In genomic region chr8:84743054-84743415, GRCm38 (mm10) we compare ENCODE assay signal across 7 mouse cellular contexts. TPM values are rescaled to one million over a fixed set of nuclear protein-coding genes. Genes with fewer than 3 reads are reported as not detected.
DNase-seq lines count a peak whose midpoint lies in the region; ATAC-seq and TF ChIP-seq lines count a peak whose summit lies in the region.

No protein-coding gene starts in this region.

- peaks cover 67% of the 10 kb centered on the region for H3K4me1 ChIP-seq in midbrain, embryonic 10.5 days
- H3K4me1 ChIP-seq in midbrain, postnatal 0 days (ENCODE audit: insufficient read depth, low read length), result no peaks in the 10 kb centered on the region
- peaks cover 27% of the 10 kb centered on the region for H3K4me1 ChIP-seq in forebrain, postnatal 0 days (ENCODE audit: insufficient read depth)
- H3K4me1 ChIP-seq in limb, embryonic 13.5 days, result peaks cover 99% of the 10 kb centered on the region

- no peak for DNase-seq in midbrain, embryonic 10.5 days (ENCODE audit: low spot score)
- DNase-seq in midbrain, postnatal 0 days (ENCODE audit: low spot score), result no peak
- peak; percentile 34 for DNase-seq in forebrain, postnatal 0 days
- no peak for DNase-seq in adrenal gland, postnatal 36 days
- DNase-seq in T-cell, adult 2 months (ENCODE audit: low spot score), result no peak

- H3K9ac ChIP-seq in midbrain, postnatal 0 days (replicated peaks; ENCODE audit: low read length, poor library complexity, severe bottlenecking), result no peak overlapping the region
- peak overlapping the region; percentile 33 for H3K9ac ChIP-seq in forebrain, postnatal 0 days
- H3K9ac ChIP-seq in limb, embryonic 13.5 days, result 0 out of 2 replicates have a peak overlapping the region, but pooled peaks have one; percentile 62

- H3K27ac ChIP-seq in midbrain, embryonic 10.5 days (replicated peaks), result peak overlapping the region; percentile 58; the same call in 1 of the 2 replicates
- no peak overlapping the region for H3K27ac ChIP-seq in midbrain, postnatal 0 days (ENCODE audit: low read depth, low read length)
- H3K27ac ChIP-seq in forebrain, postnatal 0 days (ENCODE audit: low read depth, low read length), result peak overlapping the region; percentile 70
- H3K27ac ChIP-seq in limb, embryonic 13.5 days, result peak overlapping the region; percentile 100

- H3K4me3 ChIP-seq in midbrain, embryonic 10.5 days, result peak overlapping the region; percentile 33
- H3K4me3 ChIP-seq in midbrain, postnatal 0 days (ENCODE audit: low read depth, low read length), result no peak overlapping the region
- H3K4me3 ChIP-seq in forebrain, postnatal 0 days (ENCODE audit: low read depth, low read length), result no peak overlapping the region
- H3K4me3 ChIP-seq in limb, embryonic 13.5 days, result peak overlapping the region; percentile 28

- 1% methylated on average over 10 of the region's 10 CpGs for WGBS in midbrain, embryonic 10.5 days
- WGBS in midbrain, postnatal 0 days, result 10% methylated on average over 10 of the region's 10 CpGs
- 10% methylated on average over 10 of the region's 10 CpGs for WGBS in forebrain, postnatal 0 days
- 3% methylated on average over 10 of the region's 10 CpGs for WGBS in limb, embryonic 13.5 days

- no peaks in the 10 kb centered on the region for H3K36me3 ChIP-seq in midbrain, embryonic 10.5 days
- no peaks in the 10 kb centered on the region for H3K36me3 ChIP-seq in midbrain, postnatal 0 days (ENCODE audit: insufficient read depth, low read length)
- H3K36me3 ChIP-seq in forebrain, postnatal 0 days (ENCODE audit: insufficient read depth), result no peaks in the 10 kb centered on the region
- H3K36me3 ChIP-seq in limb, embryonic 13.5 days, result peaks cover 7% of the 10 kb centered on the region

- no peaks in the 10 kb centered on the region for H3K9me3 ChIP-seq in midbrain, embryonic 10.5 days (replicated peaks)
- no peaks in the 10 kb centered on the region for H3K9me3 ChIP-seq in midbrain, postnatal 0 days (ENCODE audit: low read length)
- H3K9me3 ChIP-seq in forebrain, postnatal 0 days (ENCODE audit: low read length), result no peaks in the 10 kb centered on the region
- no peaks in the 10 kb centered on the region for H3K9me3 ChIP-seq in limb, embryonic 13.5 days

- no peak for ATAC-seq in midbrain, postnatal 0 days (ENCODE audit: low FRiP score)
- 0 out of 2 replicates have a peak, but pooled peaks have one; percentile 2 for ATAC-seq in forebrain, postnatal 0 days
- peak; percentile 25 for ATAC-seq in limb, embryonic 13.5 days (ENCODE audit: low FRiP score, low read depth)
- ATAC-seq in cerebellum, adult (ENCODE audit: insufficient number of reproducible peaks, low FRiP score, low TSS enrichment), result no peak

- no peak for TF ChIP-seq CTCF in midbrain, postnatal 0 days (IDR thresholded peaks at IDR 0.05)
- no peak for TF ChIP-seq CTCF in forebrain, postnatal 0 days (IDR thresholded peaks at IDR 0.05; ENCODE audit: low read depth)

- no peak overlapping the region for H3K4me2 ChIP-seq in midbrain, postnatal 0 days (ENCODE audit: low read depth, low read length, poor library complexity, severe bottlenecking)
- 0 out of 2 replicates have a peak overlapping the region, but pooled peaks have one; percentile 1 for H3K4me2 ChIP-seq in forebrain, postnatal 0 days (ENCODE audit: low read depth)
- peak overlapping the region; percentile 60 for H3K4me2 ChIP-seq in limb, embryonic 13.5 days (replicated peaks)

- H3K27me3 ChIP-seq in midbrain, embryonic 10.5 days (ENCODE audit: low read depth, poor library complexity, severe bottlenecking), result peaks cover 100% of the 10 kb centered on the region
- peaks cover 26% of the 10 kb centered on the region for H3K27me3 ChIP-seq in midbrain, postnatal 0 days (ENCODE audit: insufficient read depth, low read length)
- H3K27me3 ChIP-seq in forebrain, postnatal 0 days (ENCODE audit: insufficient read depth, low read length), result no peaks in the 10 kb centered on the region
- H3K27me3 ChIP-seq in limb, embryonic 13.5 days, result no peaks in the 10 kb centered on the region

RNA-seq across cellular contexts. Expression of gene G430095P16Rik, which starts 20.2 kb away (rescaled TPM):
- 1.1 and 1.4 TPM in 2 replicates for polyA plus RNA-seq in midbrain, embryonic 10.5 days (2016; fragmentation: Nextera tagmentation; extraction: Ambion mirVana)
- not detected in 2 replicates for total RNA-seq in midbrain, postnatal 0 days (2014; rRNA removed)
- polyA plus RNA-seq in midbrain, postnatal 0 days (2015; fragmentation: Nextera tagmentation; extraction: Ambion mirVana), result 0.39 and 0.71 TPM in 2 replicates
- not detected in 2 replicates for total RNA-seq in forebrain, postnatal 0 days (2014; rRNA removed)
- polyA plus RNA-seq in forebrain, postnatal 0 days (2015; fragmentation: Nextera tagmentation; extraction: Ambion mirVana), result 0.56 and 1.0 TPM in 2 replicates
- 7.1 and 9.8 TPM in 2 replicates for polyA plus RNA-seq in limb, embryonic 13.5 days (2015; fragmentation: Nextera tagmentation; extraction: Ambion mirVana)
- total RNA-seq in adrenal gland, postnatal 36 days (2021), result under 1 TPM in 1 of 2 experiments, not detected in 1; 0.46 TPM

RNA-seq across cellular contexts. Expression of gene Lyl1, which starts 41.8 kb away (rescaled TPM):
- polyA plus RNA-seq in midbrain, embryonic 10.5 days (2016; fragmentation: Nextera tagmentation; extraction: Ambion mirVana), result 4.8 and 5.8 TPM in 2 replicates
- 4.6 and 4.8 TPM in 2 replicates for total RNA-seq in midbrain, postnatal 0 days (2014; rRNA removed)
- polyA plus RNA-seq in midbrain, postnatal 0 days (2015; fragmentation: Nextera tagmentation; extraction: Ambion mirVana), result 2.0 and 2.8 TPM in 2 replicates
- 2.2 and 2.7 TPM in 2 replicates for total RNA-seq in forebrain, postnatal 0 days (2014; rRNA removed)
- 2.4 and 2.5 TPM in 2 replicates for polyA plus RNA-seq in forebrain, postnatal 0 days (2015; fragmentation: Nextera tagmentation; extraction: Ambion mirVana)
- 4.1 and 4.9 TPM in 2 replicates for polyA plus RNA-seq in limb, embryonic 13.5 days (2015; fragmentation: Nextera tagmentation; extraction: Ambion mirVana)
- 1 to 10 TPM; 2.5 to 2.9 TPM for total RNA-seq in adrenal gland, postnatal 36 days (2021)

RNA-seq across cellular contexts. Expression of gene Nacc1, which starts 55.4 kb away (rescaled TPM):
- 24.8 and 26.3 TPM in 2 replicates for polyA plus RNA-seq in midbrain, embryonic 10.5 days (2016; fragmentation: Nextera tagmentation; extraction: Ambion mirVana)
- 87.2 and 102 TPM in 2 replicates for total RNA-seq in midbrain, postnatal 0 days (2014; rRNA removed)
- 13.7 and 13.8 TPM in 2 replicates for polyA plus RNA-seq in midbrain, postnatal 0 days (2015; fragmentation: Nextera tagmentation; extraction: Ambion mirVana)
- total RNA-seq in forebrain, postnatal 0 days (2014; rRNA removed), result 65.9 and 78.2 TPM in 2 replicates
- polyA plus RNA-seq in forebrain, postnatal 0 days (2015; fragmentation: Nextera tagmentation; extraction: Ambion mirVana), result 14.6 and 14.7 TPM in 2 replicates
- polyA plus RNA-seq in limb, embryonic 13.5 days (2015; fragmentation: Nextera tagmentation; extraction: Ambion mirVana), result 15.0 and 15.2 TPM in 2 replicates
- 10 to 100 TPM; 73.9 to 80.0 TPM for total RNA-seq in adrenal gland, postnatal 36 days (2021)

RNA-seq across cellular contexts. Expression of gene Trmt1, which starts 56.9 kb away (rescaled TPM):
- polyA plus RNA-seq in midbrain, embryonic 10.5 days (2016; fragmentation: Nextera tagmentation; extraction: Ambion mirVana), result 56.4 and 58.1 TPM in 2 replicates
- 88.5 and 99.5 TPM in 2 replicates for total RNA-seq in midbrain, postnatal 0 days (2014; rRNA removed)
- 74.2 and 75.0 TPM in 2 replicates for polyA plus RNA-seq in midbrain, postnatal 0 days (2015; fragmentation: Nextera tagmentation; extraction: Ambion mirVana)
- 89.5 and 94.8 TPM in 2 replicates for total RNA-seq in forebrain, postnatal 0 days (2014; rRNA removed)
- 59.8 and 67.5 TPM in 2 replicates for polyA plus RNA-seq in forebrain, postnatal 0 days (2015; fragmentation: Nextera tagmentation; extraction: Ambion mirVana)
- 70.8 and 72.7 TPM in 2 replicates for polyA plus RNA-seq in limb, embryonic 13.5 days (2015; fragmentation: Nextera tagmentation; extraction: Ambion mirVana)
- 10 to 100 TPM; 63.8 to 83.7 TPM for total RNA-seq in adrenal gland, postnatal 36 days (2021)

RNA-seq across cellular contexts. Expression of gene Nfix, which starts 57.1 kb away (rescaled TPM):
- polyA plus RNA-seq in midbrain, embryonic 10.5 days (2016; fragmentation: Nextera tagmentation; extraction: Ambion mirVana), result 0.49 and 1.2 TPM in 2 replicates
- 40.1 and 62.5 TPM in 2 replicates for total RNA-seq in midbrain, postnatal 0 days (2014; rRNA removed)
- polyA plus RNA-seq in midbrain, postnatal 0 days (2015; fragmentation: Nextera tagmentation; extraction: Ambion mirVana), result 41.7 and 53.7 TPM in 2 replicates
- 111 and 116 TPM in 2 replicates for total RNA-seq in forebrain, postnatal 0 days (2014; rRNA removed)
- polyA plus RNA-seq in forebrain, postnatal 0 days (2015; fragmentation: Nextera tagmentation; extraction: Ambion mirVana), result 347 and 376 TPM in 2 replicates
- 46.9 and 48.0 TPM in 2 replicates for polyA plus RNA-seq in limb, embryonic 13.5 days (2015; fragmentation: Nextera tagmentation; extraction: Ambion mirVana)
- total RNA-seq in adrenal gland, postnatal 36 days (2021), result 100 to 1,000 TPM in 1 of 2 experiments, 10 to 100 TPM in 1; 99.9 to 108 TPM

Comparison
In these comparisons a context has a peak if more than half of its experiments do, and no peak if none do; other contexts are left out.
1. H3K4me3 ChIP-seq: peak in midbrain, embryonic 10.5 days (single experiment) and limb, embryonic 13.5 days (single experiment); none in midbrain, postnatal 0 days (single experiment) and forebrain, postnatal 0 days (single experiment).
2. ATAC-seq: peak in forebrain, postnatal 0 days (single experiment) and limb, embryonic 13.5 days (single experiment); none in midbrain, postnatal 0 days (single experiment) and cerebellum, adult (single experiment).